Mouse (Mus musculus): ENCODE results near the gene Soga1. TPM values are rescaled to one million over a fixed set of nuclear protein-coding genes. Genes with fewer than 3 reads are reported as not detected.

Gene Soga1
- polyA plus RNA-seq, 1 experiment: 5.8 TPM

DNA sequence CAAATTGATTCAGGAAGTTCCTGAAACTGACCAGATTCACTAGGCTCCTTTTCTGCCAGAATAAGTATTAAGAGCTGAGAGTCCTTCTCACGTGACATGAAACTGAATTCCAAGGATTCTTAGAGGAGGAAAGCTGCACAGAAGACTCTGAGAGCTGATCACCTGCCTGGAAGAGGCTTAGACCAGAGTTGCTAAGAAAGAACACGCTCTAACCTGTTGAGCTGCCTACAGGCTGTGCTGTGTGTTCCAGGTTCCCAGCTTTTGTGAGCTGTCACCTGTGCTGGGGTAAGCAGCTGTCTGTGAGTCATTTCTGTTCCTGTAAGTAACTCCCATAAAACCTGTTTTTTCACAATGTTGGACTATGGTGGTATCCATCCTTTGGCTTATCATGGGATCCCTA lies 33.1 kb downstream of the Soga1 start:
- TF ChIP-seq FLI1 (IDR thresholded peaks at IDR 0.05; ENCODE audit: low read length) (no peak), GATA1 (IDR thresholded peaks at IDR 0.05; ENCODE audit: borderline replicate concordance, low read length) (no peak)
- Histone ChIP-seq H3K4me1 (peaks cover 58% of the 10 kb centered on the region), H3K36me3 (replicated peaks; ENCODE audit: low read length) (peaks cover 72% of the 10 kb centered on the region), H3K4me3 (replicated peaks) (no peak overlapping the region), H3K9me3 (peaks cover 16% of the 10 kb centered on the region), H3K27me3 (replicated peaks) (peaks cover 2% of the 10 kb centered on the region)

DNA sequence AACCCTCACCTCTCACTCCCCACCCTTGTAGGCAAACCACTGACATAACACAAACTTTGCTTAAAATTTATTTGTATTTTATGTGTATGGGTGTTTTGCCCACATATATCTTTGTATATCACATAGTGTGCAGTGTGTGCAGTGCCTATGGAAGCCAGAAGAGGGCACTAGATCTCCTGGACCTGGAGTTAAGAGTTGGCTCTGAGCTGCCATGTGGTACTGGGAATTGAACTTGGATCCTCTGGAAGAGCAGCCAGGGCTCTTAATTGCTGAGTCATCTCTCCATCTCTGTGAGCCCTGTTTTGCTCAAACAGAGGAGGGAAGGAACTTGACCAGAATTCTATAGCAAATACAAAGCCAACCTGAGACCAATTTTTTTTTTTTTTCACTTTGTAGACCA lies 35.1 kb downstream of the Soga1 start:
- Histone ChIP-seq H3K27me3 (replicated peaks) (peaks cover 2% of the 10 kb centered on the region), H3K36me3 (replicated peaks; ENCODE audit: low read length) (peaks cover 74% of the 10 kb centered on the region), H3K4me1 (peaks cover 68% of the 10 kb centered on the region), H3K9me3 (peaks cover 16% of the 10 kb centered on the region), H3K4me3 (replicated peaks) (no peak overlapping the region)
- TF ChIP-seq FLI1 (IDR thresholded peaks at IDR 0.05; ENCODE audit: low read length) (no peak), GATA1 (IDR thresholded peaks at IDR 0.05; ENCODE audit: borderline replicate concordance, low read length) (no peak)

DNA sequence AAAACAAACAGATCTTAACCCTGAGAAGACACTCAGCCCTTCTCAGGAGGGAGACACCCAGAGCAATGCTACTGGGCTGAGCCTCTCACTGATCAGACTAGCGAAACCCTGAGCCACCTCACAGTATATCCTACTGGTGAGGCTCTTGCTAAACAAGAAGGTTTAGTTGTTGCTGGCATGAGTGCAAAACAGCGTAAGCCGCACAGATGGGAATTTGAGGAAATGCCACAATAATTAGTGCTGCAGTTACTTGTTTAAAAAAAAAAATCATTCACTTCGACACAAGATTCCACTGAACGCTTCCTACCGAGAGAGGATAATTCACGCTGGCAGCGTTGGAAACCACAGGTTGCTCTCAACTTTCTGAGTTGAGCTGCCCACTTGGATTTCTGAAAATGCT lies 35.5 kb downstream of the Soga1 start:
- H3K4me3 ChIP-seq (replicated peaks): no peak overlapping the region
- H3K9me3 ChIP-seq: peaks cover 16% of the 10 kb centered on the region
- H3K4me1 ChIP-seq: peaks cover 64% of the 10 kb centered on the region
- TF ChIP-seq FLI1 (IDR thresholded peaks at IDR 0.05; ENCODE audit: low read length): no peak
- TF ChIP-seq GATA1 (IDR thresholded peaks at IDR 0.05; ENCODE audit: borderline replicate concordance, low read length): no peak
- peaks cover 74% of the 10 kb centered on the region for H3K36me3 ChIP-seq (replicated peaks; ENCODE audit: low read length)
- peaks cover 2% of the 10 kb centered on the region for H3K27me3 ChIP-seq (replicated peaks)

GRCm38 (mm10) chr2:157041421-157041820 lies 37.6 kb downstream of the Soga1 start:
- H3K27me3 ChIP-seq (replicated peaks): peaks cover 2% of the 10 kb centered on the region
- TF ChIP-seq GATA1 (IDR thresholded peaks at IDR 0.05; ENCODE audit: borderline replicate concordance, low read length) (no peak; the same call in 2 of the 3 replicates), FLI1 (IDR thresholded peaks at IDR 0.05; ENCODE audit: low read length) (0 out of 2 replicates have a peak, but pooled peaks have one; percentile 10)
- H3K4me3 ChIP-seq (replicated peaks): peak overlapping the region; percentile 65
- peaks cover 82% of the 10 kb centered on the region for H3K36me3 ChIP-seq (replicated peaks; ENCODE audit: low read length)
- peaks cover 66% of the 10 kb centered on the region for H3K4me1 ChIP-seq
- peaks cover 16% of the 10 kb centered on the region for H3K9me3 ChIP-seq

GRCm38 (mm10) chr2:157040649-157041046 lies 38.4 kb downstream of the Soga1 start:
- Histone ChIP-seq H3K36me3 (replicated peaks; ENCODE audit: low read length) (peaks cover 77% of the 10 kb centered on the region), H3K4me3 (replicated peaks) (peak overlapping the region; percentile 9), H3K9me3 (peaks cover 11% of the 10 kb centered on the region), H3K27me3 (replicated peaks) (peaks cover 2% of the 10 kb centered on the region), H3K4me1 (peaks cover 73% of the 10 kb centered on the region)
- TF ChIP-seq FLI1 (IDR thresholded peaks at IDR 0.05; ENCODE audit: low read length) (no peak), GATA1 (IDR thresholded peaks at IDR 0.05; ENCODE audit: borderline replicate concordance, low read length) (no peak)

- peaks cover 76% of the 10 kb centered on the region for H3K36me3 ChIP-seq (replicated peaks; ENCODE audit: low read length)
- H3K27me3 ChIP-seq (replicated peaks): peaks cover 2% of the 10 kb centered on the region
- peaks cover 5% of the 10 kb centered on the region for H3K9me3 ChIP-seq
- peaks cover 77% of the 10 kb centered on the region for H3K4me1 ChIP-seq
- peak overlapping the region; percentile 17 for H3K4me3 ChIP-seq (replicated peaks)
- TF ChIP-seq GATA1 (IDR thresholded peaks at IDR 0.05; ENCODE audit: borderline replicate concordance, low read length) (no peak), FLI1 (IDR thresholded peaks at IDR 0.05; ENCODE audit: low read length) (no peak)
Measured at GRCm38 (mm10) chr2:157039900-157040648, 39.0 kb downstream of the Soga1 start.

DNA sequence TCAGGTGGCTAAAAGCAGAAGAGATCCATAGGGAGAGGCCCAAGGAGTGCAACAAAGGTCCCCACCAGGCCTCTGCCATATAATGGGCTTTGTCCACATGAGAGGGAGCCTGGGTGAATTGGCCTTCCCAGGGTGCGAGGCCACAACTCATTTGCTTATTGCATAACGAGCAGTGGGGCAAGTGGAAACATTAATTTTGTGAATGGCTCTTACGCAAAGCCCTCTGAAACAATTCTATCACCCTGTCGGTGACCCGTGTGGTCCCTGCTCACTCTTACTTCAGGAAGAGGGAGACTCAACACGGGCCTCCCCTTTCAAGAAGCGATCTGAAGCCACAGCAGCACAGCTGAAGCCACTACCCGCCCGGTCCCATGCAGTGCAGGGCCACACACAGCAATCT lies 41.8 kb downstream of the Soga1 start:
- Histone ChIP-seq H3K4me1 (peaks cover 64% of the 10 kb centered on the region), H3K36me3 (replicated peaks; ENCODE audit: low read length) (peaks cover 76% of the 10 kb centered on the region)
- no peak for TF ChIP-seq GATA1 (IDR thresholded peaks at IDR 0.05; ENCODE audit: borderline replicate concordance, low read length)
- TF ChIP-seq FLI1 (IDR thresholded peaks at IDR 0.05; ENCODE audit: low read length): no peak

DNA sequence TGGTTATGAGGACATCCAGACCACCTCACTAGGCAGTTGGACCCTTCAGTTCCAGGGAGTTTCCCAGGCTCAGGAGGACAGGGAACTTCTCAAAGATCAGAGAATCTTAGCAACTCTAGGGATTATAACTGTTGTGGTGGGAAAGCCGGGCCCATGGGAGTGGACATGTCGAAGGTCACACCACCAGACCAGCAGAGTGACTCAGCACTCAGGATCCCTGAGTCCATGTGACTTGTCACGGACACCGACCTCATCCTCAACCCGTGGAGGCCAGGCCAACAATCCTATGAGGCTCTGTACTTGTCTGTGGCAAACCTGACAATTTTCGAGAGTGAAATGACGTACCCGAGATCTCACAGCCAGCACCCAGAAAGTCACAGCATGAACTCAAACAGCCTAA lies 42.7 kb downstream of the Soga1 start:
- H3K4me3 ChIP-seq (replicated peaks): peak overlapping the region; percentile 0
- no peaks in the 10 kb centered on the region for H3K9me3 ChIP-seq
- H3K36me3 ChIP-seq (replicated peaks; ENCODE audit: low read length): peaks cover 75% of the 10 kb centered on the region
- TF ChIP-seq GATA1 (IDR thresholded peaks at IDR 0.05; ENCODE audit: borderline replicate concordance, low read length): no peak
- no peak for TF ChIP-seq FLI1 (IDR thresholded peaks at IDR 0.05; ENCODE audit: low read length)
- H3K4me1 ChIP-seq: peaks cover 57% of the 10 kb centered on the region
- H3K27me3 ChIP-seq (replicated peaks): peaks cover 2% of the 10 kb centered on the region

More for the DNA sequence above, 41.8 kb downstream of the Soga1 start:
- Histone ChIP-seq H3K4me3 (replicated peaks) (no peak overlapping the region), H3K9me3 (no peaks in the 10 kb centered on the region), H3K27me3 (replicated peaks) (peaks cover 2% of the 10 kb centered on the region)

- TF ChIP-seq GATA1 (IDR thresholded peaks at IDR 0.05; ENCODE audit: borderline replicate concordance, low read length): no peak
- no peak for TF ChIP-seq FLI1 (IDR thresholded peaks at IDR 0.05; ENCODE audit: low read length)
- peaks cover 2% of the 10 kb centered on the region for H3K27me3 ChIP-seq (replicated peaks)
- H3K4me3 ChIP-seq (replicated peaks): peak overlapping the region; percentile 73
Measured at GRCm38 (mm10) chr2:157035371-157035770, 43.7 kb downstream of the Soga1 start.

DNA sequence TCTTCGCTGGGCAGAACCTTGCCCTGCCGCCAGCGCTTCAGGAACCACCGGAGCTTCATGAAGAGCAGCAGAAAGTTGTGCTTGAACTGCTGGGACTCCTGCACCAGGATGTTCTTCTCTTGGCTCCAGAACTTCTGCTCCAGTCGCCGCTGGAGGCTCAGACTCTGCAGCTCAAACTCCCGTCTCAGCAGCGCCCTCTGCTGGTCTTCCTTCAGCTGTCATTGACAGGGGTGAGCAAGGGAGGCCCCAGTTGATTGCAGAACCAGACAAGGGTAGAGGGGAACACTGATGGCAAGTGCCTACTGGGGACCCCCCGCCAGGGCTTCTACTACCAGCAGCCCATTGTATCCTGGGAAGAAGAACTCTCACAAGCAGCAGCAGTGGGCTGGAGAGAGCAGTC lies 48.2 kb downstream of the Soga1 start:
- Histone ChIP-seq H3K36me3 (replicated peaks; ENCODE audit: low read length) (peaks cover 82% of the 10 kb centered on the region), H3K4me1 (peaks cover 66% of the 10 kb centered on the region), H3K27me3 (replicated peaks) (peaks cover 3% of the 10 kb centered on the region)

More at GRCm38 (mm10) chr2:157035371-157035770, 43.7 kb downstream of the Soga1 start:
- no peaks in the 10 kb centered on the region for H3K9me3 ChIP-seq
- peaks cover 75% of the 10 kb centered on the region for H3K36me3 ChIP-seq (replicated peaks; ENCODE audit: low read length)
- H3K4me1 ChIP-seq: peaks cover 57% of the 10 kb centered on the region

More for the DNA sequence above, 48.2 kb downstream of the Soga1 start:
- no peaks in the 10 kb centered on the region; the same call in 1 of the 2 replicates for H3K9me3 ChIP-seq
- H3K4me3 ChIP-seq (replicated peaks): no peak overlapping the region
- TF ChIP-seq FLI1 (IDR thresholded peaks at IDR 0.05; ENCODE audit: low read length) (no peak), GATA1 (IDR thresholded peaks at IDR 0.05; ENCODE audit: borderline replicate concordance, low read length) (no peak)

Data from megakaryocyte, embryonic 14.5 days (primary cell).